Mouse (Mus musculus): ENCODE results near the gene Kdm4a.

DNA sequence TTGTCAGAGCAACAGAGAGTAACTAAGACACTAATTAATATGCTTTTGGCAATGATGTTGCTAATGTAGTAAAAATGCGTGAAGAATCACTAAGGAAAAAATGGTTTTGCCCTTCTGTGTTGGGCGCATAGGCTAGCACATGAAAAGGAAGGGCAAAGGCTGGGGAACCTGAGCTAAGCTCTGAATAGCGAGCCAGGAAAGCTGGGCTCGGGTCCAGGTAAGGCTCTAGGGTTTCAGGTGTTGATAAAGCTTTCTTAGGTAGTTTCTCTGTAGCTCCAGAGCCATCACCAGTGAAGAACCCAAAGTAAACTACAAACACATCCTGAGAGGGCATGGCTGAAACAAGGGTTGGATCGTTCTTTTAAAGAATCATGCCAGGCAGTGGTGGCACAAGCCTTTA, 38.3 kb downstream of the Kdm4a start:
- no peak for TF ChIP-seq CTCF (conservative IDR thresholded peaks at IDR 0.05; ENCODE audit: low read length)
- no peak for TF ChIP-seq NANOG (IDR thresholded peaks at IDR 0.05; ENCODE audit: borderline replicate concordance, low read length)
- no peak for TF ChIP-seq POU5F1 (IDR thresholded peaks at IDR 0.05; ENCODE audit: borderline replicate concordance, low read length)

Data from E14TG2a.4 (cell line).